Mouse (Mus musculus): Measurements from ENCODE around the gene Exoc3.

- TF ChIP-seq CTCF (IDR thresholded peaks at IDR 0.05; ENCODE audit: low read depth) (no peak), EP300 (optimal IDR thresholded peaks at IDR 0.05) (no peak)
Measured at GRCm38 (mm10) chr13:74138906-74139647, 69.5 kb downstream of the Exoc3 start.

Data from stomach, postnatal 0 days (tissue).